Mouse (Mus musculus): ENCODE data around the gene Arl2bp. TPM values are rescaled to one million over a fixed set of nuclear protein-coding genes. Genes with fewer than 3 reads are reported as not detected.

Gene Arl2bp
- total RNA-seq (2021) (10 to 100 TPM; 77.2 to 84.1 TPM), polyA plus RNA-seq (2012; rRNA removed) (107 and 148 TPM in 2 replicates)
- long read RNA-seq, partial matches to known transcripts: 0 of 14 reads
- long read RNA-seq, other reads (novel, unspliced or antisense): 7 of 14 reads

DNA sequence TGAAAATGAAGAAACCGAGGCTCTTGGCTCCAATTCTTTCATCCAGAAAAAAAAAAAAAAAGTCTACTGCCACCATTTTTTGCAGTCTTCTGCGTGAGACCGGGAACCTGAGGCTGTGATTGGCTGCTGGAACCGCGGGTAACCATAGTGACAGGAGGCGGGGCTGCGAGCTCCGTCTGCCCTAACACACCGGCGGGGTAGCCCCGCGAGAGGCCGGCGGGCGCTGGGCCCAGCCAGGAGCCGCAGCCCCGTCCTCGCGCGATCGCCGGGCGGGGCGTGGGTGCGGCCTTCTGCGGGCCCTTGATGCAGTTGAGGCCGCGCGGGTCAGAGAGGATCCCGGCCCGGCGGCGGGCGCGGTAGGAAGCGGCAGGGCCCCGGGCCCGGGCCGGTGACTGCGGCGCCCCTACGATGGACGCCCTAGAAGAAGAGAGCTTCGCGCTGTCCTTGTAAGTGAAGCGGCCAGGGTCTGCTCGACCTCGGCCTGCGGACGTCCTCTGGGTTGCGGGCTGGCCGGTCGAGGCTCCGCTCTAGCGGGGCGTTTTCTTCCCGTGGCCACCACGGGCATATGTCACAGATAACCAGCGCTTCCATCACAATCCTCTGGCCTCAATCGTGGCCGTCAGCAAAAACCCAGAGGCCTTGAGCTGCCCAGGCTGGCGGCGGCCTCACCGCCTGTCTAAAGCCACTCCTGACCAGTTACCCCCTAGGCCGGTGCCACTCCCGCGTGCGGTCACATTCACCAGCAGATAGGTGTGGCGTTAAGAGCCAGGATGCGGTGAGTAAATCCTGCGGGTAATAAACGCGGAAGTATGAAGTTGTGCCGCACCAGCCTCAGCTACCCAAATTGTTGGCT, at the start of gene Arl2bp:
Gene Arl2bp (plus strand): TSS at position 145 of the 853 bp plus-strand sequence.
- H3K79me2 ChIP-seq (replicated peaks; ENCODE audit: control insufficient read depth, insufficient read depth, low read length): no peaks in the 10 kb centered on the region
- under 1% methylated on average over 74 of the region's 74 CpGs for WGBS
- peak; percentile 94 to 96 for DNase-seq
- intact Hi-C loops (cut with DNase I): loop anchor here (1.0 kb wide), 1 partner anchor 36 kb away; no protein-coding TSS in a partner anchor
- peaks cover 1% of the 10 kb centered on the region; the same call in 1 of the 2 replicates for H3K4me1 ChIP-seq (ENCODE audit: control insufficient read depth, insufficient read depth, low read length)
- 0 out of 2 replicates have a peak, but pooled peaks cover 2% of the 10 kb centered on the region for H3K36me3 ChIP-seq (ENCODE audit: control insufficient read depth, insufficient read depth, low read length)
- H3K9ac ChIP-seq (ENCODE audit: low read depth, low read length): peak within 1 kb of the TSS; percentile 89
- H3K27ac ChIP-seq: peak within 1 kb of the TSS; percentile 83
- peak within 1 kb of the TSS; percentile 95 for H3K4me3 ChIP-seq
- peak; percentile 56; the same call in 1 of the 2 replicates for TF ChIP-seq POLR2A (IDR thresholded peaks at IDR 0.05; ENCODE audit: insufficient read depth, low read depth, low read length)
- no peak for TF ChIP-seq EP300 (IDR thresholded peaks at IDR 0.05; ENCODE audit: insufficient read depth, low read depth, low read length)
- H3K27me3 ChIP-seq (ENCODE audit: control insufficient read depth, insufficient read depth, low read length): no peaks in the 10 kb centered on the region

DNA sequence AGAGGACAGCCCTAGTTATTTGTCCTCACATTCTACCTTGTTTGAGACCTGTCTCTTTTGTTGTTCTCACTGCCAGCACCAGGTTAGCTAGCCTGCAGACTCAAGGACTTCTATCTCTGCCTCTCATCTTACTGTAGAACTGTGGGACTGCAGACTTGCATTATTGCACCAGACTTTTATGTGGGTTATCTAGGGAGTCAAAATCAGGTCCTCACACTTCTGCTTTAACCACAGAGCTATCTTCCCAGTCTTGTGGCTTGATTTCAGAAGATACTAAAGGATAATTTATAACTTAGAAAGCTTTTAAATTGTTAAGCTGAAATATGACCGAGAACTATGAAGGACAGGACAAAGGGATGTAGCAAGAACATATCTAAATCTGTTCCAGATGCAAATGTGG, 41.5 kb upstream of the Arl2bp start:
- no peak for DNase-seq
- intact Hi-C loops (cut with DNase I): no loop called here
- WGBS: 81% methylated on average over 1 of the region's 1 CpGs
- H3K4me1 ChIP-seq (ENCODE audit: control insufficient read depth, insufficient read depth, low read length): no peaks in the 10 kb centered on the region
- H3K9ac ChIP-seq (ENCODE audit: low read depth, low read length): no peak overlapping the region
- no peak for TF ChIP-seq EP300 (IDR thresholded peaks at IDR 0.05; ENCODE audit: insufficient read depth, low read depth, low read length)
- TF ChIP-seq POLR2A (IDR thresholded peaks at IDR 0.05; ENCODE audit: insufficient read depth, low read depth, low read length): no peak
- no peak for TF ChIP-seq CTCF (IDR thresholded peaks at IDR 0.05)
- no peaks in the 10 kb centered on the region for H3K36me3 ChIP-seq (ENCODE audit: control insufficient read depth, insufficient read depth, low read length)
- H3K4me3 ChIP-seq: no peak overlapping the region
- H3K27ac ChIP-seq: no peak overlapping the region
- H3K27me3 ChIP-seq (ENCODE audit: control insufficient read depth, insufficient read depth, low read length): no peaks in the 10 kb centered on the region
- H3K79me2 ChIP-seq (replicated peaks; ENCODE audit: control insufficient read depth, insufficient read depth, low read length): no peaks in the 10 kb centered on the region

DNA sequence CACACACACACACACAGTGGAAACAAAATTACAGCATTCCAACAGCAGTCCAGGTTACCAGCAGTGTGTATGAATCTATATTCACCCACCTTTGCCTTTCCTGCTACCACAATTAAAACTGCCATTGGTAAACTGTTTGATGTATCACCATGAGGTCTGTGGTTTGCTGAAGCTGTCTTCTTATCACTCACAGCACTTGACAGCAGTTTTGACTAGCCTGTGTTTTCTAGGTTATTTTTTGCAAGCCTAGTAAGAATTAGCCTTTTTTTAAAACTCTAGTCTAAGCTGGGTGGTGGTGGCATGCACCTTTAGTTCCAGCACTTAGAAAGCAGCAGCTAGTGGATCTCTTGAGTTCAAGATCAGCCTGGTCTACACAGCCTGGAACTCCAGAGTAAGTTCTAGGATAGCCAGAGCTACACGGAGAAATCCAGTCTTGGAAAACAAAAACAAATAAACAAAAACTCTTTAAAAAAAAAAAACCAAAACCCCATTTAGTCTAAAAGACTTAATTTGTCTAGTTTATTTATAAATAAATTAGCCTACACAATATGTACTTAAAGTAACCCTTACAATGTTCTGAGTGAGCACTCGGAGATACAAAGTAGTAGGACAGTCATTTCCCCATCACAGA, 32.7 kb upstream of the Arl2bp start:
- no peaks in the 10 kb centered on the region for H3K27me3 ChIP-seq (ENCODE audit: control insufficient read depth, insufficient read depth, low read length)
- TF ChIP-seq EP300 (IDR thresholded peaks at IDR 0.05; ENCODE audit: insufficient read depth, low read depth, low read length): no peak
- TF ChIP-seq POLR2A (IDR thresholded peaks at IDR 0.05; ENCODE audit: insufficient read depth, low read depth, low read length): no peak
- TF ChIP-seq CTCF (IDR thresholded peaks at IDR 0.05): no peak
- 74% methylated on average over 2 of the region's 2 CpGs for WGBS
- no peaks in the 10 kb centered on the region for H3K79me2 ChIP-seq (replicated peaks; ENCODE audit: control insufficient read depth, insufficient read depth, low read length)
- no peaks in the 10 kb centered on the region for H3K4me1 ChIP-seq (ENCODE audit: control insufficient read depth, insufficient read depth, low read length)
- DNase-seq: no peak
- H3K36me3 ChIP-seq (ENCODE audit: control insufficient read depth, insufficient read depth, low read length): no peaks in the 10 kb centered on the region; the same call in 1 of the 2 replicates
- H3K27ac ChIP-seq: no peak overlapping the region
- H3K4me3 ChIP-seq: no peak overlapping the region
- intact Hi-C loops (cut with DNase I): no loop called here
- no peak overlapping the region for H3K9ac ChIP-seq (ENCODE audit: low read depth, low read length)

GRCm38 (mm10) chr8:94634211-94634610, 32.2 kb upstream of the Arl2bp start:
- no peaks in the 10 kb centered on the region; the same call in 1 of the 2 replicates for H3K36me3 ChIP-seq (ENCODE audit: control insufficient read depth, insufficient read depth, low read length)
- intact Hi-C loops (cut with DNase I): no loop called here
- H3K4me3 ChIP-seq: no peak overlapping the region
- no peak overlapping the region for H3K9ac ChIP-seq (ENCODE audit: low read depth, low read length)
- no peaks in the 10 kb centered on the region for H3K27me3 ChIP-seq (ENCODE audit: control insufficient read depth, insufficient read depth, low read length)
- DNase-seq: no peak
- H3K4me1 ChIP-seq (ENCODE audit: control insufficient read depth, insufficient read depth, low read length): no peaks in the 10 kb centered on the region
- no peaks in the 10 kb centered on the region for H3K79me2 ChIP-seq (replicated peaks; ENCODE audit: control insufficient read depth, insufficient read depth, low read length)
- H3K27ac ChIP-seq: no peak overlapping the region
- no peak for TF ChIP-seq POLR2A (IDR thresholded peaks at IDR 0.05; ENCODE audit: insufficient read depth, low read depth, low read length)
- TF ChIP-seq CTCF (IDR thresholded peaks at IDR 0.05): no peak
- TF ChIP-seq EP300 (IDR thresholded peaks at IDR 0.05; ENCODE audit: insufficient read depth, low read depth, low read length): no peak

DNA sequence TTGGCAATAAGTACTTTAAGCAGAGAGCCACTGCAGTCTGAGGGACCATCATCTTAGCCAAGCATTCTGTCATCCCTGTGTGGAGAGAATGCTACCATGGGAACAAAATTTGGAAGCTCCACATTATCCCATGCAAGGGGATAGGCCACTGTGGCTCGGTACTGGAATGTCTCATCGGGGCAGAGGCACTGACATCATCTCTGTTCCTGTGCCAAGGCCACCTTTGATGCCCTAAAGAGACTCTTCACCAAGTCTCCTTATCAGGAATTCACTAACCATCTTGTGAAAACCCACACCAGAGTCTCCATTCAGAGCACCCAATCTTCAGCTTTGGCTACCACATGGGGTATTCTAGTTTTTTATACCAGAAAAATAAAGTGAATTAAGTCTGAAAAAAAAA, 25.2 kb upstream of the Arl2bp start:
- H3K79me2 ChIP-seq (replicated peaks; ENCODE audit: control insufficient read depth, insufficient read depth, low read length): no peaks in the 10 kb centered on the region
- H3K36me3 ChIP-seq (ENCODE audit: control insufficient read depth, insufficient read depth, low read length): no peaks in the 10 kb centered on the region; the same call in 1 of the 2 replicates
- no peak overlapping the region for H3K27ac ChIP-seq
- WGBS: 64% methylated on average over 2 of the region's 2 CpGs
- intact Hi-C loops (cut with DNase I): no loop called here
- no peak overlapping the region for H3K4me3 ChIP-seq
- H3K9ac ChIP-seq (ENCODE audit: low read depth, low read length): no peak overlapping the region
- no peak for DNase-seq
- no peaks in the 10 kb centered on the region for H3K4me1 ChIP-seq (ENCODE audit: control insufficient read depth, insufficient read depth, low read length)
- TF ChIP-seq CTCF (IDR thresholded peaks at IDR 0.05): no peak
- no peak for TF ChIP-seq POLR2A (IDR thresholded peaks at IDR 0.05; ENCODE audit: insufficient read depth, low read depth, low read length)
- no peak for TF ChIP-seq EP300 (IDR thresholded peaks at IDR 0.05; ENCODE audit: insufficient read depth, low read depth, low read length)
- no peaks in the 10 kb centered on the region for H3K27me3 ChIP-seq (ENCODE audit: control insufficient read depth, insufficient read depth, low read length)

Measured in heart, adult 2 months (tissue).